23 mouse cellular contexts compared by ENCODE assay signal in genomic region chr3:94775886-94776285, GRCm38 (mm10). TPM values are rescaled to one million over a fixed set of nuclear protein-coding genes. Genes with fewer than 3 reads are reported as not detected.
"Had no signal": no experiment of that assay in that cellular context is flagged by ENCODE, and none has a peak within 500 bp of the region (broad histone marks: within the 10 kb centered on the region; RNA-seq: fewer than 3 reads in every experiment).

No protein-coding gene starts in this region.

- ATAC-seq: hindbrain, embryonic 16.5 days; intestine, embryonic 16.5 days had no signal

- H3K4me1 ChIP-seq: heart, embryonic 10.5 days; heart, embryonic 12.5 days; hindbrain, embryonic 10.5 days; hindbrain, embryonic 12.5 days; kidney, embryonic 15.5 days; limb, embryonic 10.5 days; limb, embryonic 12.5 days; liver, embryonic 13.5 days had no signal

- H3K27me3 ChIP-seq: hindbrain, embryonic 12.5 days; kidney, embryonic 15.5 days; limb, embryonic 12.5 days had no signal

- H3K27ac ChIP-seq: heart, embryonic 10.5 days; hindbrain, embryonic 10.5 days; hindbrain, embryonic 12.5 days; hindbrain, embryonic 14.5 days; kidney, embryonic 15.5 days; kidney, postnatal 0 days; limb, embryonic 10.5 days; limb, embryonic 12.5 days; liver, embryonic 13.5 days had no signal

- DNase-seq: gastrocnemius, postnatal 10 days; gastrocnemius, postnatal 25 days; heart, adult 18-20 months; heart, postnatal 10 days; heart, postnatal 4 days; kidney, adult 11 months; kidney, postnatal 14 days; layer of hippocampus, adult 9-11 months; layer of hippocampus, postnatal 36 days; liver; liver, embryonic 13.5 days had no signal

- H3K9ac ChIP-seq: heart, embryonic 12.5 days; hindbrain, embryonic 12.5 days; hindbrain, embryonic 14.5 days; kidney, embryonic 15.5 days; limb, embryonic 12.5 days; liver, embryonic 13.5 days had no signal

- H3K36me3 ChIP-seq: heart, embryonic 10.5 days; heart, embryonic 12.5 days; hindbrain, embryonic 12.5 days; limb, embryonic 10.5 days; limb, embryonic 12.5 days had no signal

- H3K9me3 ChIP-seq: heart, embryonic 10.5 days; heart, embryonic 12.5 days; hindbrain, embryonic 10.5 days; hindbrain, embryonic 12.5 days; kidney, embryonic 15.5 days; limb, embryonic 10.5 days; limb, embryonic 12.5 days; liver, embryonic 13.5 days had no signal

- H3K4me2 ChIP-seq: heart, embryonic 12.5 days; hindbrain, embryonic 12.5 days; hindbrain, embryonic 14.5 days; kidney, embryonic 15.5 days; limb, embryonic 12.5 days; liver, embryonic 11.5 days; liver, embryonic 13.5 days had no signal

- H3K4me3 ChIP-seq: heart, embryonic 10.5 days; heart, embryonic 12.5 days; hindbrain, embryonic 10.5 days; hindbrain, embryonic 12.5 days; kidney, embryonic 15.5 days; limb, embryonic 10.5 days; limb, embryonic 12.5 days; liver, embryonic 13.5 days had no signal

RNA-seq across cellular contexts. Expression of gene Cgn, which starts 10.4 kb away (rescaled TPM):
- total RNA-seq: gastrocnemius, postnatal 25 days had no signal
